In genomic region chr7:111580547-111580946, GRCm38 (mm10) we compare ENCODE assay signal across 22 mouse cellular contexts.
DNase-seq lines count a peak whose midpoint lies in the region; ATAC-seq and TF ChIP-seq lines count a peak whose summit lies in the region.
"Had no signal": no experiment of that assay in that cellular context is flagged by ENCODE, and none has a peak within 500 bp of the region (broad histone marks: within the 10 kb centered on the region; RNA-seq: fewer than 3 reads in every experiment).

No protein-coding gene starts in this region.

- no peak for TF ChIP-seq CTCF in layer of hippocampus, adult 2 months (conservative IDR thresholded peaks at IDR 0.05)

- no peak for DNase-seq in forebrain, embryonic 11.5 days (ENCODE audit: low spot score)
- DNase-seq in layer of hippocampus, adult 2 months (ENCODE audit: low spot score in 2 of 2): no peak
- DNase-seq in layer of hippocampus, postnatal 36 days: no peak
- no peak for DNase-seq in neural tube, embryonic 10.5 days (ENCODE audit: extremely low spot score, low spot score)
- DNase-seq in retina, postnatal 1 day: peak; percentile 61
- DNase-seq: adrenal gland, postnatal 14 days; cerebellum, adult 18-20 months; cerebellum, adult 9-11 months; cerebellum, postnatal 36 days; gastrocnemius, postnatal 10 days; heart, adult 2 months; heart, postnatal 14 days had no signal

- ATAC-seq in forebrain, embryonic 13.5 days: 0 out of 2 replicates have a peak, but pooled peaks have one; percentile 24
- ATAC-seq in forebrain, embryonic 11.5 days (replicated peaks; ENCODE audit: low FRiP score): no peak
- peak; percentile 41; the same call in 1 of the 2 replicates for ATAC-seq in neural tube, embryonic 15.5 days (ENCODE audit: low FRiP score)
- no peak for ATAC-seq in intestine, embryonic 15.5 days
- ATAC-seq: activated CD4-positive, CD25-positive, alpha-beta regulatory T cell, adult 4 months; intestine, embryonic 16.5 days; Patski had no signal

- H3K4me2 ChIP-seq in forebrain, embryonic 13.5 days: no peak overlapping the region
- no peak overlapping the region for H3K4me2 ChIP-seq in forebrain, embryonic 11.5 days (ENCODE audit: low read depth, low read length, severe bottlenecking)
- no peak overlapping the region for H3K4me2 ChIP-seq in neural tube, embryonic 15.5 days
- H3K4me2 ChIP-seq in intestine, embryonic 15.5 days (replicated peaks): no peak overlapping the region
- H3K4me2 ChIP-seq: embryonic facial prominence, embryonic 13.5 days; heart, embryonic 11.5 days; heart, embryonic 15.5 days had no signal

- H3K27ac ChIP-seq in forebrain, embryonic 13.5 days: peak overlapping the region; percentile 51
- H3K27ac ChIP-seq in forebrain, embryonic 11.5 days (ENCODE audit: low read depth, low read length): no peak overlapping the region
- H3K27ac ChIP-seq in layer of hippocampus, adult 2 months: peak overlapping the region; percentile 18; the same call in 1 of the 2 replicates
- peak overlapping the region; percentile 15; the same call in 1 of the 2 replicates for H3K27ac ChIP-seq in neural tube, embryonic 15.5 days (replicated peaks)
- no peak overlapping the region for H3K27ac ChIP-seq in intestine, embryonic 15.5 days
- H3K27ac ChIP-seq: embryonic facial prominence, embryonic 13.5 days; heart, adult 2 months; heart, embryonic 15.5 days; hindbrain, embryonic 10.5 days had no signal

- WGBS in forebrain, embryonic 13.5 days: 35% methylated on average over 6 of the region's 6 CpGs
- WGBS in forebrain, embryonic 11.5 days: 60% methylated on average over 6 of the region's 6 CpGs
- 54% methylated on average over 6 of the region's 6 CpGs for WGBS in neural tube, embryonic 15.5 days
- 66% methylated on average over 6 of the region's 6 CpGs for WGBS in intestine, embryonic 15.5 days

- H3K27me3 ChIP-seq in forebrain, embryonic 13.5 days: no peaks in the 10 kb centered on the region
- H3K27me3 ChIP-seq in forebrain, embryonic 11.5 days (ENCODE audit: control insufficient read depth, insufficient read depth, low read length): no peaks in the 10 kb centered on the region
- no peaks in the 10 kb centered on the region for H3K27me3 ChIP-seq in neural tube, embryonic 15.5 days (replicated peaks)
- no peaks in the 10 kb centered on the region for H3K27me3 ChIP-seq in intestine, embryonic 15.5 days (replicated peaks)
- H3K27me3 ChIP-seq: embryonic facial prominence, embryonic 13.5 days; heart, embryonic 15.5 days; Patski had no signal

- no peaks in the 10 kb centered on the region for H3K36me3 ChIP-seq in forebrain, embryonic 13.5 days (ENCODE audit: poor library complexity, severe bottlenecking)
- H3K36me3 ChIP-seq in forebrain, embryonic 11.5 days (ENCODE audit: control insufficient read depth, insufficient read depth, low read length): no peaks in the 10 kb centered on the region
- no peaks in the 10 kb centered on the region for H3K36me3 ChIP-seq in neural tube, embryonic 15.5 days
- no peaks in the 10 kb centered on the region for H3K36me3 ChIP-seq in intestine, embryonic 15.5 days
- H3K36me3 ChIP-seq: embryonic facial prominence, embryonic 13.5 days; heart, embryonic 15.5 days; hindbrain, embryonic 10.5 days had no signal

- H3K9ac ChIP-seq in forebrain, embryonic 13.5 days: no peak overlapping the region
- no peak overlapping the region for H3K9ac ChIP-seq in forebrain, embryonic 11.5 days (ENCODE audit: low read length)
- no peak overlapping the region for H3K9ac ChIP-seq in neural tube, embryonic 15.5 days (replicated peaks)
- H3K9ac ChIP-seq in intestine, embryonic 15.5 days: no peak overlapping the region
- H3K9ac ChIP-seq: embryonic facial prominence, embryonic 13.5 days; heart, embryonic 15.5 days had no signal

- H3K4me1 ChIP-seq in forebrain, embryonic 13.5 days: peaks cover 15% of the 10 kb centered on the region
- no peaks in the 10 kb centered on the region for H3K4me1 ChIP-seq in forebrain, embryonic 11.5 days (replicated peaks; ENCODE audit: control insufficient read depth, insufficient read depth, low read length)
- 0 out of 2 replicates have a peak, but pooled peaks cover 3% of the 10 kb centered on the region for H3K4me1 ChIP-seq in neural tube, embryonic 15.5 days
- no peaks in the 10 kb centered on the region for H3K4me1 ChIP-seq in intestine, embryonic 15.5 days (replicated peaks)
- H3K4me1 ChIP-seq: embryonic facial prominence, embryonic 13.5 days; heart, embryonic 15.5 days; hindbrain, embryonic 10.5 days had no signal

- no peak overlapping the region for H3K4me3 ChIP-seq in forebrain, embryonic 13.5 days
- no peak overlapping the region for H3K4me3 ChIP-seq in forebrain, embryonic 11.5 days (ENCODE audit: low read depth, low read length)
- no peak overlapping the region for H3K4me3 ChIP-seq in layer of hippocampus, adult 2 months
- no peak overlapping the region for H3K4me3 ChIP-seq in neural tube, embryonic 15.5 days (replicated peaks)
- no peak overlapping the region for H3K4me3 ChIP-seq in intestine, embryonic 15.5 days (replicated peaks)
- H3K4me3 ChIP-seq: embryonic facial prominence, embryonic 13.5 days; heart, adult 2 months; heart, embryonic 15.5 days; hindbrain, embryonic 10.5 days had no signal

- no peaks in the 10 kb centered on the region for H3K9me3 ChIP-seq in forebrain, embryonic 13.5 days (replicated peaks)
- H3K9me3 ChIP-seq in forebrain, embryonic 11.5 days (ENCODE audit: control insufficient read depth, low read length): no peaks in the 10 kb centered on the region
- no peaks in the 10 kb centered on the region for H3K9me3 ChIP-seq in neural tube, embryonic 15.5 days (replicated peaks)
- H3K9me3 ChIP-seq in intestine, embryonic 15.5 days: no peaks in the 10 kb centered on the region
- H3K9me3 ChIP-seq: embryonic facial prominence, embryonic 13.5 days; heart, embryonic 15.5 days; hindbrain, embryonic 10.5 days had no signal

Comparison
In these comparisons a context has a peak if more than half of its experiments do, and no peak if none do; other contexts are left out.
1. ATAC-seq: peak in forebrain, embryonic 13.5 days (single experiment) and neural tube, embryonic 15.5 days (single experiment); none in forebrain, embryonic 11.5 days (single experiment) and intestine, embryonic 15.5 days (single experiment).
2. H3K27ac ChIP-seq: peak in forebrain, embryonic 13.5 days (single experiment), layer of hippocampus, adult 2 months (single experiment) and neural tube, embryonic 15.5 days (single experiment); none in forebrain, embryonic 11.5 days (single experiment) and intestine, embryonic 15.5 days (single experiment).